Mouse (Mus musculus) frontal cortex, adult 2 months (tissue): Measurements from ENCODE around the gene Olfr524. TPM values are rescaled to one million over a fixed set of nuclear protein-coding genes. Genes with fewer than 3 reads are reported as not detected.

Experiments used
- DNase-seq, 2 experiments: peaks; one replicate each; pipeline ENCODE4 v3.0.0; 2022; ENCODE audit warnings: low spot score in 1 of 2; ENCODE audit errors: extremely low spot score in 1 of 2
- polyA plus RNA-seq: library from polyadenylated mRNA; depleted of rRNA; stranded (reverse); fragments of >200 nt; gene quantifications from 2 replicates; pipeline ENCODE4 v1.2.3, GENCODE M21; 2012; rRNA removed

The Olfr524 gene
- not detected in 2 replicates for polyA plus RNA-seq

GRCm38 (mm10) chr7:140205864-140206263 is at the start of gene Olfr524:
Gene Olfr524 (minus strand): TSS chr7:140205964.
- no peak for DNase-seq

GRCm38 (mm10) chr7:140253780-140254299 is 48.1 kb upstream of the Olfr524 start:
- DNase-seq, result no peak

GRCm38 (mm10) chr7:140247216-140247615 is 41.5 kb upstream of the Olfr524 start, which contains the start of gene 5830411N06Rik:
Gene 5830411N06Rik (plus strand): TSS chr7:140247284.
- DNase-seq, result no peak

GRCm38 (mm10) chr7:140233696-140234095 is 27.9 kb upstream of the Olfr524 start:
- DNase-seq, result peak in 1 of 2 experiments; percentile 5

GRCm38 (mm10) chr7:140231026-140231425 is 25.3 kb upstream of the Olfr524 start:
- DNase-seq, result no peak

- no peak for DNase-seq
Measured at GRCm38 (mm10) chr7:140228476-140228875, 22.7 kb upstream of the Olfr524 start.

GRCm38 (mm10) chr7:140224209-140224608 is 18.4 kb upstream of the Olfr524 start:
- DNase-seq, result no peak

GRCm38 (mm10) chr7:140220375-140220774 is 14.6 kb upstream of the Olfr524 start:
- DNase-seq, result no peak

GRCm38 (mm10) chr7:140219268-140219667 is 13.5 kb upstream of the Olfr524 start:
- no peak for DNase-seq

GRCm38 (mm10) chr7:140217967-140218366 is 12.2 kb upstream of the Olfr524 start, which contains the start of gene Cd163l1:
Gene Cd163l1 (plus strand): TSS chr7:140218267.
- DNase-seq, result no peak

- DNase-seq, result no peak
Measured at GRCm38 (mm10) chr7:140213841-140214240, 8.1 kb upstream of the Olfr524 start.

- no peak for DNase-seq
Measured at GRCm38 (mm10) chr7:140208677-140209076, 2.9 kb upstream of the Olfr524 start.

- DNase-seq, result no peak
Measured at GRCm38 (mm10) chr7:140208153-140208552, 2.4 kb upstream of the Olfr524 start.

- no peak for DNase-seq
Measured at GRCm38 (mm10) chr7:140206904-140207303, 1.1 kb upstream of the Olfr524 start.

GRCm38 (mm10) chr7:140201090-140201489 is 4.7 kb downstream of the Olfr524 start:
- no peak for DNase-seq

- no peak for DNase-seq
Measured at GRCm38 (mm10) chr7:140196002-140196401, 9.8 kb downstream of the Olfr524 start.

- peak in 1 of 2 experiments; percentile 44 for DNase-seq
Measured at GRCm38 (mm10) chr7:140194031-140194430, 11.7 kb downstream of the Olfr524 start.

- no peak for DNase-seq
Measured at GRCm38 (mm10) chr7:140192851-140193250, 12.9 kb downstream of the Olfr524 start.

- no peak for DNase-seq
Measured at GRCm38 (mm10) chr7:140192445-140192844, 13.3 kb downstream of the Olfr524 start.

GRCm38 (mm10) chr7:140190435-140190834 is 15.3 kb downstream of the Olfr524 start:
- no peak for DNase-seq

- DNase-seq, result peak in 1 of 2 experiments; percentile 34
Measured at GRCm38 (mm10) chr7:140188391-140189328, 17.1 kb downstream of the Olfr524 start.
